Mouse (Mus musculus) neural tube, embryonic 11.5 days (tissue): ENCODE results near the gene Psmb4. TPM values are rescaled to one million over a fixed set of nuclear protein-coding genes. Genes with fewer than 3 reads are reported as not detected.

Experiments
- ATAC-seq: fragments of 200-750 bp; cut with Nextera tagmentation; 2 replicates; pipeline ENCODE4 v1.8.0; 2017; ENCODE audit warnings: moderate number of reproducible peaks, mild to moderate bottlenecking, moderate TSS enrichment, moderate library complexity; ENCODE audit not compliant: insufficient read depth, low FRiP score, low TSS enrichment
- DNase-seq: peaks from one replicate; pipeline ENCODE4 v3.0.0-alpha.2; 2015; ENCODE audit warnings: low spot score
- H3K27ac ChIP-seq: fragments of 300-500 bp; sonication (generic); 2 replicates; pipeline ENCODE4 v1.5.1; 2014; ENCODE audit warnings: low read depth, mild to moderate bottlenecking, low read length
- H3K27me3 ChIP-seq: fragments of 300-500 bp; sonication (generic); 2 replicates; pipeline ENCODE4 v1.6.1; 2014; ENCODE audit warnings: mild to moderate bottlenecking, low read length, mixed read lengths; ENCODE audit not compliant: control insufficient read depth, insufficient read depth
- H3K36me3 ChIP-seq: fragments of 300-500 bp; sonication (generic); 2 replicates; pipeline ENCODE4 v1.6.1; 2014; ENCODE audit warnings: mild to moderate bottlenecking, low read length, moderate library complexity, mixed read lengths; ENCODE audit not compliant: control insufficient read depth, insufficient read depth
- H3K4me1 ChIP-seq: fragments of 300-500 bp; sonication (generic); 2 replicates; pipeline ENCODE4 v1.6.1; 2014; ENCODE audit warnings: low read length, mixed read lengths; ENCODE audit not compliant: control insufficient read depth, insufficient read depth
- H3K4me2 ChIP-seq: fragments of 300-500 bp; sonication (generic); 2 replicates; pipeline ENCODE4 v1.6.1; 2014; ENCODE audit warnings: low read depth, mild to moderate bottlenecking, moderate library complexity
- H3K4me3 ChIP-seq: fragments of 300-500 bp; sonication (generic); 2 replicates; pipeline ENCODE4 v1.5.1; 2014; ENCODE audit warnings: low read depth, low read length
- H3K9ac ChIP-seq: fragments of 300-500 bp; sonication (generic); 2 replicates; pipeline ENCODE4 v1.6.1; 2014; ENCODE audit warnings: mild to moderate bottlenecking, low read length
- H3K9me3 ChIP-seq: fragments of 300-500 bp; sonication (generic); 2 replicates; pipeline ENCODE4 v1.6.1; 2016; ENCODE audit warnings: low read length; ENCODE audit not compliant: control insufficient read depth
- WGBS: fragments of 180-500 bp; shearing (Covaris S2); extraction: QIAGEN DNeasy Blood & Tissue Kit; methylation state at CpG from one replicate; pipeline ENCODE4 v1.1.7; 2014; 5-methylcytosine and 5-hydroxymethylcytosine counted together
- polyA plus RNA-seq: library from polyadenylated mRNA; unstranded; fragments of >200 nt; fragmentation: Nextera tagmentation; extraction: Ambion mirVana; gene quantifications from 2 replicates; pipeline ENCODE4 v1.2.1, GENCODE M21; 2014

Gene Psmb4
- polyA plus RNA-seq, 1 experiment from 2014 or later, result 398 TPM

GRCm38 (mm10) chr3:94881840-94882239 is 4.9 kb downstream of the Psmb4 start:
- H3K9me3 ChIP-seq, result no peaks in the 10 kb centered on the region
- peaks cover 4% of the 10 kb centered on the region; the same call in 1 of the 2 replicates for H3K4me1 ChIP-seq
- ATAC-seq (no peak), DNase-seq (no peak)
- H3K9ac ChIP-seq, result no peak overlapping the region
- 77% methylated on average over 4 of the region's 4 CpGs for WGBS
- no peaks in the 10 kb centered on the region for H3K27me3 ChIP-seq
- no peak overlapping the region for H3K27ac ChIP-seq
- no peak overlapping the region for H3K4me3 ChIP-seq
- H3K36me3 ChIP-seq, result peaks cover 26% of the 10 kb centered on the region
- H3K4me2 ChIP-seq, result no peak overlapping the region

DNA sequence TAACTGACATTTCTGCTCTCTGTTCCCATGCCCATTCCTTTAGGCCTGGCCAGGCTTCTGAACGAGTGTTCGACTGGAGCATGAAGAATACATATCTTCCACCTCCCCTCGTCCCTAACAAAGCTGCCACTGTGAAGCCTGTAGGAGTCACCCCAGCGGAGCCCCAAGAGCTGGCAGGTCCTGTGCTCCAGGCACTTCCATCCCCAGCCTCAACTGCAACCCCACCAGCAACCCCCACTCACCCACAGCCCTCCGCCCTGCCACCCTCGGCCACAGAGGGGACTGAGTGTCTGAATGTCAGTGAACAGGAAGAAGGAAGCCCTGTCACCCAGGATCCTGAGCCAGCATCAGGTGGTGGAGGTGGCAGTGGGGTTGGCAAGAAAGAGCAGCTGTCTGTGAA is 8.1 kb downstream of the Psmb4 start:
- DNase-seq, result no peak
- no peak for ATAC-seq
- Histone ChIP-seq H3K27ac (no peak overlapping the region), H3K4me2 (no peak overlapping the region), H3K4me3 (no peak overlapping the region), H3K4me1 (no peaks in the 10 kb centered on the region), H3K27me3 (no peaks in the 10 kb centered on the region), H3K9ac (no peak overlapping the region), H3K9me3 (no peaks in the 10 kb centered on the region), H3K36me3 (peaks cover 34% of the 10 kb centered on the region)
- 93% methylated on average over 6 of the region's 6 CpGs for WGBS

GRCm38 (mm10) chr3:94869011-94869410 is 17.8 kb downstream of the Psmb4 start:
- no peak overlapping the region for H3K27ac ChIP-seq
- H3K4me2 ChIP-seq, result no peak overlapping the region
- no peaks in the 10 kb centered on the region for H3K9me3 ChIP-seq
- 92% methylated on average over 3 of the region's 3 CpGs for WGBS
- ATAC-seq (no peak), DNase-seq (no peak)
- no peak overlapping the region for H3K4me3 ChIP-seq
- H3K36me3 ChIP-seq, result peaks cover 26% of the 10 kb centered on the region
- H3K4me1 ChIP-seq, result no peaks in the 10 kb centered on the region
- no peaks in the 10 kb centered on the region for H3K27me3 ChIP-seq
- no peak overlapping the region for H3K9ac ChIP-seq

- Histone ChIP-seq H3K9ac (no peak overlapping the region), H3K4me1 (no peaks in the 10 kb centered on the region), H3K4me3 (no peak overlapping the region), H3K27ac (no peak overlapping the region), H3K9me3 (no peaks in the 10 kb centered on the region), H3K4me2 (no peak overlapping the region), H3K36me3 (peaks cover 7% of the 10 kb centered on the region), H3K27me3 (no peaks in the 10 kb centered on the region)
- ATAC-seq (no peak), DNase-seq (no peak)
- 91% methylated on average over 2 of the region's 2 CpGs for WGBS
These were observed 27.3 kb downstream of the Psmb4 start for GRCm38 (mm10) chr3:94859471-94859870.

DNA sequence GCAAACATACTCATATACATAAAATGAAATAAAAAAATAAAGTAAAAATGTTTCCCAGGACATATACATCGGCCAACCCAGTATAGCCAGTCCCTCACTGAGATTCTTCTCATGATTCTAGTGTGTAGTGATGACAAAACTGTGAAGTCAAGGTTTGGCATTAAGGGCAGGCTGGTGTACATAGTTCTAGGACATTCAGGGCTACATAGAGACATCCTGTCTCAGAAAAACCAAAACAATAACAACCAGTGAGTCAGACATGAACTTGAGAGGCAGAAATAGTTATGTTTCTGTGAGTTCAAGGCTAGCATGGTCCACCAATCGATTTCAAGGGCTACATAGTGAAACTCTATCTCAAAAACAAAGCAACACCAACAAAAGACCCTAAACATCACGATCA is 34.5 kb downstream of the Psmb4 start:
- WGBS, result 91% methylated on average over 3 of the region's 3 CpGs
- no peaks in the 10 kb centered on the region for H3K36me3 ChIP-seq

DNA sequence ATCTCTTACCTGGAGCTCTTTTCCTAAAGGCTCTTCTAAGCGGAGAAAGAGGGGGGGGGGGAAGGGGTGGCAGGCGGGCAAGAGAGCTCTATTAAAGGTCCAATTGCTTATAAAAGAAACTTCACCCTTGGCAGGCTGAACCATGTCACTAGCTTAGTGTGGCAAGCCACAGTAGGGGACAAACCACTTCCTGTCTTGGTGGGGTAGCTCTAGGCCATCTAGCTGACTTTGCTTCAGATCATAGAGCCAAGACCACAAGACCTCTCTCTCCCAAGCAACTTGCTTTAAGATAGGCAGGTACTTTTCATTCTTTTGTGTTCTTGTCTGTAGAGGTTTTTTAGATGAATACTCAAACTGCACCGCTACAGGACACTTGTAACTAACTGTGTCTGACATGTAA is 35.0 kb downstream of the Psmb4 start:
- Histone ChIP-seq H3K4me2 (no peak overlapping the region), H3K27ac (no peak overlapping the region), H3K4me3 (no peak overlapping the region), H3K4me1 (no peaks in the 10 kb centered on the region), H3K9ac (no peak overlapping the region), H3K9me3 (no peaks in the 10 kb centered on the region), H3K36me3 (no peaks in the 10 kb centered on the region), H3K27me3 (no peaks in the 10 kb centered on the region)
- WGBS, result 78% methylated on average over 3 of the region's 3 CpGs
- DNase-seq, result no peak
- no peak for ATAC-seq

More for the DNA sequence above, 34.5 kb downstream of the Psmb4 start:
- Histone ChIP-seq H3K27ac (no peak overlapping the region), H3K4me2 (no peak overlapping the region), H3K4me3 (no peak overlapping the region), H3K4me1 (no peaks in the 10 kb centered on the region), H3K9me3 (no peaks in the 10 kb centered on the region), H3K27me3 (no peaks in the 10 kb centered on the region), H3K9ac (no peak overlapping the region)
- DNase-seq (no peak), ATAC-seq (no peak)

DNA sequence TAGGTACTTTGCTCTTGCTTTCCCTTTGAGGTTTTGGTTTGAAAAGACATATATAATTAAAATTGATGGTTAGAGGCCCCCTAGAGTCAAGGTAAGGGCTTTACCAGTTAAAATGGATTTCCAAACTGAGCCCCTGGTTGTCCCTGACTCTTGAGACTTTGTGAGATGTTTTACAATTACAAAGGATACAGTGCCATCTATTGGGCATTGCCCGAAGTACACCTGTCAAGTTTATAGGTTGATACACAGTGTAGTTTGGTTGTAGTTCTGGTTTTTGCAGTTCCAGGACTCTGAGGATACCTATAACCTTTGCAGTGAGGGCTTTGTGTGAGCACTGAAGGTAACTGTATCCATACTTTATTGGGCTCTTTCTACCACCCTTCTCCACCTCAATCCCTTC is 37.4 kb downstream of the Psmb4 start:
- ATAC-seq, result no peak
- 16% methylated on average over 1 of the region's 1 CpGs for WGBS

DNA sequence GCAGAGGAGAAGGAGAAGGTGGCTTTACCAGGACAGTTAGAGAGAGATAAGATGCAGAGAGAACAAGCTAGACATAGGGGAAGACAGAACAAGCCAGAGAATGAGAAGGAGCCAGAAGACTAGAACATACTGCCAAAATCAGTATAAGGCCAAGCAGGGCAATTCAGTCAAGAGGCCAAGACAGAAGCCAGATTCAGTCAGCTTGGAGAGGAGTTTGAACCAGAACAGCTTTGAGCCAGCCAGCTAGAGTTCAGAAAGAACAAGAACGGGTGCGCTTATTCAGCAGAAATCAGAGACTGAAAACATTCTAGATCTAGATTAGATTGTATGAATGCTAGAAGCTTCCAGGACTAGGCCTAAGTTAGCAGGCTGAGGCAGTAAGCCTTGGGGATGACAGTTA is 39.4 kb downstream of the Psmb4 start:
- Histone ChIP-seq H3K27ac (no peak overlapping the region), H3K4me1 (no peaks in the 10 kb centered on the region), H3K27me3 (no peaks in the 10 kb centered on the region), H3K36me3 (no peaks in the 10 kb centered on the region), H3K4me3 (no peak overlapping the region), H3K9me3 (no peaks in the 10 kb centered on the region), H3K4me2 (no peak overlapping the region), H3K9ac (no peak overlapping the region)
- ATAC-seq (no peak), DNase-seq (no peak)
- 94% methylated on average over 2 of the region's 2 CpGs for WGBS

More for the DNA sequence above, 37.4 kb downstream of the Psmb4 start:
- H3K4me2 ChIP-seq, result no peak overlapping the region
- H3K36me3 ChIP-seq, result no peaks in the 10 kb centered on the region
- no peak overlapping the region for H3K27ac ChIP-seq
- no peaks in the 10 kb centered on the region for H3K9me3 ChIP-seq
- no peaks in the 10 kb centered on the region for H3K4me1 ChIP-seq
- peak; percentile 57 for DNase-seq
- no peak overlapping the region for H3K9ac ChIP-seq
- H3K4me3 ChIP-seq, result no peak overlapping the region
- no peaks in the 10 kb centered on the region for H3K27me3 ChIP-seq

GRCm38 (mm10) chr3:94839101-94839500 is 47.7 kb downstream of the Psmb4 start:
- no peaks in the 10 kb centered on the region for H3K9me3 ChIP-seq
- no peak for DNase-seq
- peak overlapping the region; percentile 95; the same call in 1 of the 2 replicates for H3K9ac ChIP-seq
- no peaks in the 10 kb centered on the region; the same call in 1 of the 2 replicates for H3K4me1 ChIP-seq
- H3K27me3 ChIP-seq, result no peaks in the 10 kb centered on the region
- no peaks in the 10 kb centered on the region for H3K36me3 ChIP-seq
- WGBS, result 72% methylated on average over 5 of the region's 5 CpGs
- no peak overlapping the region for H3K27ac ChIP-seq
- peak overlapping the region; percentile 74 for H3K4me3 ChIP-seq
- peak overlapping the region; percentile 47 for H3K4me2 ChIP-seq
- no peak for ATAC-seq
